Mouse (Mus musculus): Measurements from ENCODE around the gene Dupd1.

DNA sequence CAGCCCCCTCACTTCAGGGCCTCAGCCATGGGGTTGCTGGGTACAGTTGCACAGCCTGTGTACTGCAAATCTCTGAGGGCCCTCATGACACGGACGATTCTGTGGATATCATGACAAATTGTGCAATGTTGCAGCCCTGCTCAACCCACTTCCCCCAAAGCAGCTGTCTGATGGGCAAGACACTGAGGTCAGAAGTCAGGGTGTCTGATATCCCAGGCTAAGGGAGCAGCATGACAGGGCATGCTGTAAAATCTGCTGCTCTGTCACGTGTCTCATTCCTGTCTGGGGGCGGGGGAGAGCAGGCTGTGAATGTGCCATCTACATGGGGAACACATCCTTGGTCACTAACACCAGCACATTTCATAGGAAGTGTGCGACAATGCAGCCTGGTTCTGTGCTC lies 30.8 kb upstream of the Dupd1 start:
- TF ChIP-seq CTCF (IDR thresholded peaks at IDR 0.05; ENCODE audit: low read depth, low read length) (no peak), TAL1 (conservative IDR thresholded peaks at IDR 0.05; ENCODE audit: low read depth, low read length) (no peak)

Data from G1E (cell line).